Mouse (Mus musculus): ENCODE measurements at regions not wholly inside any gene's neighbourhood (a gene's known extent, or its start where the extent isn't known, plus 50 kb on each side); places are given as distances from the start of the nearest gene placed in this dataset.
A peak's percentile ranks its signal among the peaks of the same experiment; 100 is the strongest.

- no peak for DNase-seq (ENCODE audit: low spot score in 2 of 2)
Observed at GRCm38 (mm10) chr13:35212276-35212675, 185.4 kb upstream of the Eci2 start.

- DNase-seq (ENCODE audit: low spot score in 2 of 2) = no peak
Observed at GRCm38 (mm10) chr13:35214219-35214618, 187.3 kb upstream of the Eci2 start.

DNA sequence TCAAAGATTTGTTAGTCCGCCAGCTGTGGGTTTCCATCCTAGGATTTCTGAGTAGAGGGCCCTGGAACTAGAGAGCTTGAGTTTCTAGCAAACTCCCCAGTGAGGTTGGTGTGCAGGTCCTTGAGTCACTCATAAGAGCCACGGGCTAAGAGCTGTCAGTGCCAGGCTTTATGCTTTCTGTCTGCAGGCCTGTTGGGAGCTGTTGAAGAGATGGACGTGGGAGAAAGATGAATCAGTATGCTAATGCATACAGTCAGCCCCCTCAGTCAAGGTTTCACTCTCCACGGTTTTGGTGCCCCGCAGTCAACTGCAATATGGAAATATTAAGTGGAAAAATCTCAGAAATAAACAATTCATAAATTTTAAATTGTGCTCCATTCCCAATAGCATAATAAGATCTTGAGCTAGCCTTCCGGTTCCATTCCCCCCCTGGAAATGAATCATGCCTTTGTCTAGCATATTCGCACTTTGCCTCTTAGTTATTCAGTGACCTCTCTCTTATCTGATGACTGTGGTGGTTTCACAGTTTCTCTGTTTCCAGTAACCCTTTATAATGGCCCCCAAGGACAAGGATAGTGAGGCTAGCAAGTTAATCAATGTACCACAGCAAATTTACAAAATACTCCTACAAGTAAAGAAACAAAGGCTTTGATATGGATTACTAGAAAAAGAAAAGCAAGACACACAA lies 199.4 kb upstream of the Eci2 start:
- peak in 1 of 2 experiments; percentile 17 for DNase-seq (ENCODE audit: low spot score in 2 of 2)

- no peak for DNase-seq (ENCODE audit: low spot score in 2 of 2)
Observed at GRCm38 (mm10) chr13:35226944-35227343, 200.0 kb upstream of the Eci2 start.

GRCm38 (mm10) chr13:35229601-35230000 lies 202.7 kb upstream of the Eci2 start:
- DNase-seq (ENCODE audit: low spot score in 2 of 2) = no peak

DNA sequence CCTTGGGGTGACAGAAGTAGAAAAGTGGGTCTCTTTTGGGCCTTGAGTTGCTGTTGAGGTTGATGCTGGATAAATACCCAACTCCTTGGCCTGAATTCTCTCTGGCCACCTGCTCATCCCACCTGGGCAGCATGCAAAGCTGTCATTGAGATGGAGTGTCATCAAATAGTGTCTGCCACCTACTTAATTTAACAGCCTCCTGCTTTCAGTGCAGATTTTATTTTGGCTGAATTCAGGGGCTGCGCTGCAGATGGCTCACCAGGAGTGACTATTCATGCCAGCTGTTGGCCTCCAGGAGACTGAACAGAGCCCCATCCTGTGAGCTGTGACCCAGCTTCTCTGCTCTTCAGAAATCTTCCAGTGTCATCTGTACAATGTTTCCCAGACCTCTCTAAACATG lies 206.7 kb upstream of the Eci2 start:
- no peak for DNase-seq (ENCODE audit: low spot score in 2 of 2)

DNA sequence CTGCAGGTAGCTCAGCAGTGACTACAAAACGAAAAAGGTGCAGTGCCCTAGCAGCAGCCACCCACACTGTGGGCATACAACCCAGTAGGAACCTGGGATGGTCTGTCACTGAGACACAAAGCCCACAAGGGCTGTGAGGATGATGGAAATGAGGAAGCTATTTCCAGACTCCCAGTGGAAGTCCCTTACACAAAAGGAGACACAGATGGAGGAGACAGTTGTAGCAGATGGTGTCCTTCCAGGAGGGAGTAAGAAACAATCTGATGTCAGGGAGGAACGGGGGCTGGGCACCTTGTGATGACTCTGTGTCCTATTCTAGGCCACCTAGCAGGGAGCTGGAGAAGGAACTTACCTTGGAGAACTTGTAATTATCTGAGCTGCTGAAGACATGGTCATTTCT lies 214.5 kb upstream of the Eci2 start:
- peak; percentile 13 to 58 for DNase-seq (ENCODE audit: low spot score in 2 of 2)

- peak in 1 of 2 experiments; percentile 7 for DNase-seq (ENCODE audit: low spot score in 2 of 2)
Observed at GRCm38 (mm10) chr13:35243946-35244345, 217.1 kb upstream of the Eci2 start.

GRCm38 (mm10) chr13:35257386-35257785 lies 230.5 kb upstream of the Eci2 start:
- no peak for DNase-seq (ENCODE audit: low spot score in 2 of 2)

DNA sequence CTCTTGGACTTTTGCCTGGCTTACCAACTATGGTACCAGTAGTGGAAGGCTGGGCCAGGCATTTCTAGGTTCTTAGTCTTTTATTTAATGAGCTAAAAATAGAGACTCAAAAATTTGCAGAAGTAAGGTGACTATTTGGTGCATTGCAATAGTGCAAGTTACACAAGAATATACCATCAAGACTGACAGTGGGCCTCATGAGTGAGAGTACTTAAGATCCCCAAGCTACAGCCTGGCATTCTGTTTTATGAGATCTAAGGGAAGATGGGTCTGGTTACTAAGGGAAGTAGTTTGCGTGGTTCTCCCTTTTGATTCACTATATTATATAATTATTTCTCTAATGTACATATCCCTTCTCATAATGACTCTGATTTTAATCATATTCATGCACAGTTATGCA lies 231.8 kb upstream of the Eci2 start:
- DNase-seq (ENCODE audit: low spot score in 2 of 2) = no peak

GRCm38 (mm10) chr13:35283959-35284358 lies 257.1 kb upstream of the Eci2 start:
- DNase-seq (ENCODE audit: low spot score in 2 of 2) = peak in 1 of 2 experiments; percentile 2

GRCm38 (mm10) chr13:35302088-35302487 lies 275.2 kb upstream of the Eci2 start:
- no peak for DNase-seq (ENCODE audit: low spot score in 2 of 2)

DNA sequence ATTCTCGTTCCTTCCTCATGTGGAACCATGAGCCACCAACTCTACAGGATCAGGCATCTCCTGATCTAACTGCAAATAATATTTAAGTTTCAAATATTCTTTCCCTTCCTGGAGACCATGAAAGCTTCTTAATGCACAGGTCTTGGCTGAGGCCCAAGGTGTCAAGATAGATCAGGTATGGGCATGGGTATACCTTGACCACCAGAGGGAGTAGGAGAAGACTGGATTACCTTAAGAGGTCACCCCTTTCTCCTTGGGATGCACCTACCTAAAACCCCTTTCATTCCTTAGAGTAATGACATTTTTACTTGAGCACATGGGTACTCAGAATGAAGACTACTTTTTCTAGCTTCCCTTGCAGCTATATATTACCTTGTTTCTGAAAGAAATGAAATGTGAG lies 289.9 kb upstream of the Eci2 start:
- no peak for DNase-seq (ENCODE audit: low spot score in 2 of 2)

GRCm38 (mm10) chr13:35326682-35327242 lies 299.9 kb upstream of the Eci2 start:
- DNase-seq (ENCODE audit: low spot score in 2 of 2) = no peak

- no peak for DNase-seq (ENCODE audit: low spot score in 2 of 2)
Observed at GRCm38 (mm10) chr13:35328320-35328719, 301.4 kb upstream of the Eci2 start.

GRCm38 (mm10) chr13:35330926-35331325 lies 304.0 kb upstream of the Eci2 start:
- no peak for DNase-seq (ENCODE audit: low spot score in 2 of 2)

DNA sequence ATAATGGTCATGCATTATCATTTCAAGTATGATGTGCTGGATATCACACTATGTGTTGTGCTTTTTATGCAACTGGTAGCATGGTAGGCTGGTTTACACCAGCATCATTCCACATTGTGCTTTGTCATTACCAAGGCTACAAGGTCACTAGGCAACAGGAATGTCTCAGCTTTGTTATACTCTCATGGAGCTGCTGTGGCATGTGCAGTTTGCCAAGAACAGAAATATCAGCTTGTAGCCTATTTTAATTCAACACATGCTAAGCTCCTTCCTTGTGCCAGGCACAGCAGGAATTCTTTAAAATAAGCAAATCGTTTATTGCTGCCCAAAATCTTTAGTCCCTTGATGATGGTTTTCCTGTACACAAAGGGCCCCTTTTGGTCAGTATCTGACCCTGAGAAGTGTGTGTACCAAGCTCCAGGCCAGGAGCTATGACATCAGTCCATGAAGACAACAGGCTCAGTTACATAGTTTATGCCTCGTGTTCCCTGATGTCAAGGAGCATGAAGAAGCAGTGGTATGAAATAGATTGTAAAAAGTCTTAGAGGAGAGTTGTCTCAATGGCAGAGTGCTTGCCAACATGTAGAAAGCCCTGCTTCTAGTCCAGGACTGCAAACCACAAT lies 314.0 kb upstream of the Cdyl start:
- peak in 1 of 2 experiments; percentile 64 for DNase-seq (ENCODE audit: low spot score in 2 of 2)

DNA sequence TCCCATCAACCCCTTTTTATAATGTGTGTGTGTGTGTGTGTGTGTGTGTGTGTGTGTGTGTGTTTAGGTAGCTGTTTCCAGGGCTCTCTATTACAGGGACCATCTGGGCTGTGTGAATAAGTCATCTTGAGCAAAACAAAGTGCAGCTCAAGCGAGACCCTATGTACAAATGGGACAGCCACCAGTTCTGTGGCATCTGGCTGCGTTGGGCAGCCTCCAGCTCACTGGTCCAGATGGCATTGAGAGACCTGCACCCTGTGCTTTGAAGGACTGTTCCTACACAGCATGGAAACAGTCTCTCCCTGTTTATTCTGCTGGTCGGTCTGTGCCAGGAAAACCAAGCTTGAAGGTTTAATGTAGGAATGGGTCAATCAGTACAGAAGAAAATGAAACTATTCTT lies 311.4 kb upstream of the Cdyl start:
- peak in 1 of 2 experiments; percentile 8 for DNase-seq (ENCODE audit: low spot score in 2 of 2)

DNA sequence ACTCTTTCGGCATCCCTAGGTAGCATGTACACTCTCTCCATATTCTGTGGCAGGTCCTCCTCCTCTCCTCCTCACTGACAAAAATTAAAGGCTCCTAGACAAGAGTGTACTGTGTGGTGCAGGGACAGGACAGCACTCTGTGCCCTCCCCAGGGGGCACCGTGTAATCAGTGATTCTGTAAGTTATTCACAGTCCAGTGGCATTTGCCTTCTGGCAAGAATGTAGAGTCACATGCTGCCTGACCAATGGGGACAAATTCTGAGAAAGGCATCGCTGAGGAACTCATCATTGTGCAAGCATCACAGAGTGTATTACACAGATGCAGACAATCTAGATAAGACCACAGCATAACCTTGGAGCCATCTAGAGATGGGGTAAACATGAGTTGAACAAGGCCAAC lies 300.3 kb upstream of the Cdyl start:
- no peak for DNase-seq (ENCODE audit: low spot score in 2 of 2)

DNA sequence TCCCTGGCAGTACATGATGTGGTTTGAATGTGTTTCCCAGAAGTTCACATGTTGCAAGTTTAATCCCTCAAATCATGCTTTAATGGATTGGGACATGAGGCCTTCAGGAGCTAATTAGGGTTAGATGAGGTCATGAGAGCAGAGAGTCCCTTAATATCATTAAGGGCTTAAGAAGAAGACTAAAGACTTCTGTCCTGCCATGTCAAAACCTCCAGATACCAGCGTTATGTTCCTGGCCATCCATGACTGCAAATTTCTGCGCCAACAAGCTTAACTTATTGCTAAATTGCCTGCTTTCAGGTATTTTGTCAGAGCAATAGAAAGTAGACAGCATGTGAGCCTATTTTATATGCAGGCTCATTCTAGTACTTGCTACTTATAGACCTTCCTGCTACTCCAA lies 282.1 kb upstream of the Cdyl start:
- DNase-seq (ENCODE audit: low spot score in 2 of 2) = no peak

DNA sequence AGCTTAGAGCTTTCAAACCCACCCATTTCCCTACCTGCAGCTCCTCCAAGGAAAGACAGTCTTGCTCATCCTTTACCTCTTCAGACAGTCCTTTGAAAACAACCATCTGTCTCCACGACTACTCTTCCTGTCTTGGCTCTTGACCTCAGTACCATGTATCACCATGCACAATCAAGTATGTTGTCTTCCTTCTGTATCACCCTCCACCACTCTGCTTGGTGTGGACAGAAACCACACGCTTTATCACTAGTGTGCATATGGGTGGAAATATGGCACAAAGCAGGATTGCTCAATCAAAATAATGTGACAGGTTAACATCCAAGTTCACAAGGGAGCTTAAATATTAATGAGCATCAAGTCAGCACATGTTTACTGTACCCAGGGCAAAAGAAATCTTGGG lies 280.1 kb upstream of the Cdyl start:
- no peak for DNase-seq (ENCODE audit: low spot score in 2 of 2)

DNA sequence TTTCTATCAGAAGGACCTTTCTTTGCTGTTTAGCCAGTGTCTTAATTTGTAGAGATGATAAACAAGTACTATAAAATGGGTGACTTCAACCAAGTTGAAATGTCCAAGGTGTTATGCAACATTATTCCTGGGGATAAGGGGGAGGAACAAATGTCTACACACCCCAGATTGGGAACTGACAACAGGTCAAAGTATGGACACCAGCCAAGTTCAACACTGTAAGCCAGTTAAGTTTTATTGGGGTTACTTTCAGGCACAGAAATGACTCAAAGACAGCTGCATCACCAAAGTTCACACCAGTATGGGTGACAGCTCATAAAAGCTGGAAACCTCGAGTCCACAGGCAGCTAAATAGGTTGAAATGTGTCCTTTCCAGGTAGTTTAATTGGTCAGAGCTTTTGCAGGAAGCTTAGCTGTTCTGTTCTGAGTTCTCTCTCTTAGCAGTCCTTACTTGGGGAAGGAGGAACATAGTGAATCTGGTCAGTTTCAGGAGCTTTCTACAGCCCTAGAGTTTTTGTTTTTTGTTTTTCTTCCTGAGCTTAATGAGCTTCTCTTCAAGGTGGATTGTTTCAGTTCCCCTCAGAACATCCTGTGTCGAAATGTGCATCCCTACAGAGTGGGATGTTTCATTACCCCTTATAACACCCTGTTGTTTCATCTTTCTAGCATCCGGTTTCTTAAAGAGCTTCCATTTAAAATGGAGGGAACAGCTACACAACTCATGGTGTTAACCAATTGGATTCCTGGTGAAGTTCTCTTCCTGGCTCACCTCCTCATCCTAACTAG lies 279.2 kb upstream of the Cdyl start:
- no peak for DNase-seq (ENCODE audit: low spot score in 2 of 2)
